Mouse (Mus musculus): ENCODE results near the gene Wnt5a.

GRCm38 (mm10) chr14:28521106-28521505, 16.6 kb downstream of the Wnt5a start:
- no peak for TF ChIP-seq CTCF (IDR thresholded peaks at IDR 0.05; ENCODE audit: low read depth)
- TF ChIP-seq EP300 (IDR thresholded peaks at IDR 0.05; ENCODE audit: low read depth), result no peak
